11 mouse cellular contexts compared by ENCODE assay signal in the genomic region with DNA sequence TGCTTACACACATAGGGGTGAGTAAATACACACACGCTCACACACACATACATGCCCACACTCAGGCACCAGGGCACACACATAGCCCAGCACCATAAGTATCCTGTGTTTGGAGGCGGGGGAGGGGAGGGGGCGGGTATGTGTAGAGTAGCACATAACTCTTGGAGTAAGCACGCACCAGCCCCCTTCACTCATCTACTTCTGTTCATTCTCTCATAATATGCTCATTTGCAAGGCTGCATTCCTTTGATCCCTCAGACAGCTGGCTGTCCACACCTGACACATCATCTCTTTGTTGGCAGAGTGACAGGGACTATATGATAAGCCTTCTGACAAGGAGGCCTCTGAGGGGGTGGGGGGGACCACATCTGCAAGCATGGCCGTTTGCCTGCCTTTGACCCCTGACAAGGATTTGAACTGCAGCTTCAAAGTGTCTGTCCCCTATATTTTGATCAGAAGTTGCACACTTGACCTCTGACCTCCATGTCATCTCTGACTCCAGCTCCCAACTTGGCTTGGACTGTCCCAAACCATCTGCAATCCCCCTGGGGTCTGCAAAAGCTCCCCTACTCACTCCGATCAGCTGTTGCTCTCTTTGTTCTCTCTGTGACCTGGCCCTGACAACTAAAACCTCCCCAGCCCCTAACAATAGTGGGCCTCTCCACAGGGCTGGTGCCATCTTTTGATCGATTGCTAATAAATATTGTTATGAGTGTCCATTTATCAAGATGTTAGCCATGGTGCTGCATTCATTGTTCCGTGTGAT.
DNase-seq lines count a peak whose midpoint lies in the region; ATAC-seq and TF ChIP-seq lines count a peak whose summit lies in the region.
"Had no signal": no experiment of that assay in that cellular context is flagged by ENCODE, and none has a peak within 500 bp of the region (broad histone marks: within the 10 kb centered on the region; RNA-seq: fewer than 3 reads in every experiment).

No protein-coding gene starts in this region.

- H3K9ac ChIP-seq in lung, embryonic 14.5 days = no peak overlapping the region
- H3K9ac ChIP-seq in embryonic facial prominence, embryonic 12.5 days = no peak overlapping the region
- H3K9ac ChIP-seq in limb, embryonic 11.5 days (ENCODE audit: low read length) = no peak overlapping the region
- no peak overlapping the region for H3K9ac ChIP-seq in intestine, embryonic 15.5 days

- DNase-seq in lung, embryonic 14.5 days = peak; percentile 76
- no peak for DNase-seq in lung, postnatal 36 days
- DNase-seq in embryo, embryonic 10.5 days (ENCODE audit: low spot score) = peak; percentile 56
- no peak for DNase-seq in limb, embryonic 11.5 days (ENCODE audit: low spot score)
- DNase-seq: cerebellum, adult 9-10 months; heart, postnatal 36 days; thymus, postnatal 4 days had no signal

- TF ChIP-seq CTCF in lung, embryonic 14.5 days (IDR thresholded peaks at IDR 0.05; ENCODE audit: low read depth) = no peak

- no peaks in the 10 kb centered on the region for H3K9me3 ChIP-seq in lung, embryonic 14.5 days (ENCODE audit: low read depth, low read length)
- no peaks in the 10 kb centered on the region for H3K9me3 ChIP-seq in embryonic facial prominence, embryonic 12.5 days
- H3K9me3 ChIP-seq in limb, embryonic 11.5 days (ENCODE audit: control insufficient read depth, low read length) = no peaks in the 10 kb centered on the region; the same call in 1 of the 2 replicates
- no peaks in the 10 kb centered on the region for H3K9me3 ChIP-seq in intestine, embryonic 15.5 days

- peak; percentile 87 for ATAC-seq in lung, embryonic 14.5 days (ENCODE audit: insufficient read depth)
- 0 out of 2 replicates have a peak, but pooled peaks have one; percentile 60 for ATAC-seq in embryonic facial prominence, embryonic 12.5 days (ENCODE audit: insufficient number of reproducible peaks, insufficient read depth, low FRiP score, low TSS enrichment)
- peak; percentile 26; the same call in 1 of the 2 replicates for ATAC-seq in limb, embryonic 11.5 days (ENCODE audit: insufficient number of reproducible peaks, low FRiP score, low TSS enrichment, low read depth)
- no peak for ATAC-seq in intestine, embryonic 15.5 days
- ATAC-seq in megakaryocyte progenitor cell, adult 5-6 weeks (replicated peaks; ENCODE audit: poor library complexity) = no peak

- no peak overlapping the region for H3K27ac ChIP-seq in lung, embryonic 14.5 days (ENCODE audit: low read depth)
- H3K27ac ChIP-seq in embryonic facial prominence, embryonic 12.5 days = no peak overlapping the region
- no peak overlapping the region for H3K27ac ChIP-seq in limb, embryonic 11.5 days (replicated peaks; ENCODE audit: low read depth, low read length)
- H3K27ac ChIP-seq in intestine, embryonic 15.5 days = no peak overlapping the region

- WGBS in lung, embryonic 14.5 days = 38% methylated on average over 8 of the region's 8 CpGs
- WGBS in embryonic facial prominence, embryonic 12.5 days = 79% methylated on average over 8 of the region's 8 CpGs
- 81% methylated on average over 8 of the region's 8 CpGs for WGBS in limb, embryonic 11.5 days
- WGBS in intestine, embryonic 15.5 days = 82% methylated on average over 8 of the region's 8 CpGs

- no peak overlapping the region for H3K4me3 ChIP-seq in lung, embryonic 14.5 days (ENCODE audit: low read depth, low read length)
- H3K4me3 ChIP-seq in embryonic facial prominence, embryonic 12.5 days = no peak overlapping the region
- H3K4me3 ChIP-seq in limb, embryonic 11.5 days (ENCODE audit: low read depth, low read length) = no peak overlapping the region
- no peak overlapping the region for H3K4me3 ChIP-seq in intestine, embryonic 15.5 days (replicated peaks)
- H3K4me3 ChIP-seq: myocyte had no signal

- H3K4me2 ChIP-seq in lung, embryonic 14.5 days = no peak overlapping the region
- no peak overlapping the region for H3K4me2 ChIP-seq in embryonic facial prominence, embryonic 12.5 days (replicated peaks)
- H3K4me2 ChIP-seq in limb, embryonic 11.5 days (ENCODE audit: low read depth, severe bottlenecking) = no peak overlapping the region
- no peak overlapping the region for H3K4me2 ChIP-seq in intestine, embryonic 15.5 days (replicated peaks)

- no peaks in the 10 kb centered on the region for H3K36me3 ChIP-seq in lung, embryonic 14.5 days (ENCODE audit: insufficient read depth)
- no peaks in the 10 kb centered on the region for H3K36me3 ChIP-seq in embryonic facial prominence, embryonic 12.5 days
- H3K36me3 ChIP-seq in limb, embryonic 11.5 days (ENCODE audit: control insufficient read depth, insufficient read depth, low read length) = no peaks in the 10 kb centered on the region
- no peaks in the 10 kb centered on the region for H3K36me3 ChIP-seq in intestine, embryonic 15.5 days

- H3K4me1 ChIP-seq in lung, embryonic 14.5 days (ENCODE audit: insufficient read depth) = peaks cover 8% of the 10 kb centered on the region; the same call in 1 of the 2 replicates
- 0 out of 2 replicates have a peak, but pooled peaks cover 8% of the 10 kb centered on the region for H3K4me1 ChIP-seq in embryonic facial prominence, embryonic 12.5 days
- no peaks in the 10 kb centered on the region for H3K4me1 ChIP-seq in limb, embryonic 11.5 days (ENCODE audit: control insufficient read depth, insufficient read depth, low read length)
- 0 out of 2 replicates have a peak, but pooled peaks cover 3% of the 10 kb centered on the region for H3K4me1 ChIP-seq in intestine, embryonic 15.5 days (replicated peaks)

- no peaks in the 10 kb centered on the region for H3K27me3 ChIP-seq in lung, embryonic 14.5 days (ENCODE audit: insufficient read depth, low read length)
- H3K27me3 ChIP-seq in embryonic facial prominence, embryonic 12.5 days = no peaks in the 10 kb centered on the region
- H3K27me3 ChIP-seq in limb, embryonic 11.5 days (ENCODE audit: control insufficient read depth, insufficient read depth, low read length) = no peaks in the 10 kb centered on the region
- no peaks in the 10 kb centered on the region for H3K27me3 ChIP-seq in intestine, embryonic 15.5 days (replicated peaks)

Comparison
In these comparisons a context has a peak if more than half of its experiments do, and no peak if none do; other contexts are left out.
1. DNase-seq: peak in lung, embryonic 14.5 days (single experiment) and embryo, embryonic 10.5 days (single experiment); none in lung, postnatal 36 days (single experiment) and limb, embryonic 11.5 days (single experiment).
2. ATAC-seq: peak in lung, embryonic 14.5 days (single experiment), embryonic facial prominence, embryonic 12.5 days (single experiment) and limb, embryonic 11.5 days (single experiment); none in intestine, embryonic 15.5 days (single experiment) and megakaryocyte progenitor cell, adult 5-6 weeks (single experiment).